Mouse (Mus musculus) liver, embryonic 14 days (tissue): ENCODE data around the gene Vmn2r46. TPM values are rescaled to one million over a fixed set of nuclear protein-coding genes. Genes with fewer than 3 reads are reported as not detected.

ENCODE experiments used
- polyA plus RNA-seq: library from polyadenylated mRNA; depleted of rRNA; stranded (reverse); fragments of >200 nt; gene quantifications from 2 replicates; pipeline ENCODE4 v1.2.3, GENCODE M21; 2012; rRNA removed

Gene Vmn2r46
- polyA plus RNA-seq, result not detected in 2 replicates

GRCm38 (mm10) chr7:9770471-9770870 lies at the start of gene Vmn2r46:
Gene Vmn2r46 (minus strand): TSS chr7:9770571.

Other genes starting within 250 kb of the Vmn2r46 start
- not detected in 2 replicates for gene Vmn2r47, start 70.8 kb upstream of the Vmn2r46 start, polyA plus RNA-seq
- not detected in 2 replicates for gene Vmn2r48, start 183.0 kb upstream of the Vmn2r46 start, polyA plus RNA-seq
- not detected in 2 replicates for gene Vmn2r49, start 221.7 kb upstream of the Vmn2r46 start, polyA plus RNA-seq